Mouse (Mus musculus) neural tube, embryonic 10.5 days (tissue): ENCODE measurements around the gene Fhod1.

Experiments used
- DNase-seq: peaks from one replicate; pipeline ENCODE4 v3.0.0-alpha.2; 2017; ENCODE audit warnings: low spot score; ENCODE audit errors: extremely low spot score

Gene Fhod1

DNA sequence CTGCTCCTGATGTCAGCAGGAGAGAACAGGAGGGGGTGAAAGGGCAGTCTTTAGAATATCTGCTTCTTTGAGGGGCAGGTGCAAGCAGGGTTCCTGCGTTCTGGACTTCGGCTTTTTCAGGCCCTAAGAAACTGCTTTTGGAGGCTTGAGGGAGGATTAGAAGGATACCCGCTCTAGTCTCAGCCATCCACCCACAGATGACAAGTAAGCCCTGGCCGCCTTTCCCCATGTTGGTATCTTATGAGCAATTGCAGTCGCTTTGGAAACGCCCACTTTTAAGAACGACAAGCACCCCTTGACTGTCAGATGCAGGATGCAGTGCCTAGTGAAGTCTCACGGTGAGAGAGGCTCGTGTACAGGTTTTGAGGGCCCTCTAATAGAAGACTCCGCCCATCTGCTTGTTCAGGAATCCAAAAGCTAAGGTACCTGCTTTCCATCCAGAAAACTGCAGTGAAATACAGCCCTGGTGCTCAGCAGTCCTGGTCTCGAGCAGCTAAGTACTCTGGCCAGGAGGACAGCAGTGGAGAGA lies 29.0 kb downstream of the Fhod1 start:
- DNase-seq, result no peak

DNA sequence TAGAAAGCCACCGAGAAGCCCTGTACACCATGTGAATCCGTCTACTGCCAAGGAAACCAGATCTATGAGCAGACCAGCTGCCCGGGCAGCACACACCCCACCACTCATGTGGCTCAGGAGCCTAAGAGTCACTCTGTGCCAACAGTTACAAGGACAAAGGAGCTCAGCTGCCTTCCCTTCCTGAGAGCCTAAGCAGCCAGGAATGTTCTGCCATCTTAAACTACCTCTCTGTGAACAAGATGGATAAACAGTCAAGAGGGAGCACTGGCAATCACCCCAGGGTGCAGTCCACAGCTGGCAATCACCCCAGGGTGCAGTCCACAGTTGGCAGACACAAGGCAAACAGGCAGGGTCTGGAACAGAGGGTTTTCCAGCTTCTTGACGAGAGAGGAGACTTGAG lies 29.8 kb downstream of the Fhod1 start:
- DNase-seq, result no peak

DNA sequence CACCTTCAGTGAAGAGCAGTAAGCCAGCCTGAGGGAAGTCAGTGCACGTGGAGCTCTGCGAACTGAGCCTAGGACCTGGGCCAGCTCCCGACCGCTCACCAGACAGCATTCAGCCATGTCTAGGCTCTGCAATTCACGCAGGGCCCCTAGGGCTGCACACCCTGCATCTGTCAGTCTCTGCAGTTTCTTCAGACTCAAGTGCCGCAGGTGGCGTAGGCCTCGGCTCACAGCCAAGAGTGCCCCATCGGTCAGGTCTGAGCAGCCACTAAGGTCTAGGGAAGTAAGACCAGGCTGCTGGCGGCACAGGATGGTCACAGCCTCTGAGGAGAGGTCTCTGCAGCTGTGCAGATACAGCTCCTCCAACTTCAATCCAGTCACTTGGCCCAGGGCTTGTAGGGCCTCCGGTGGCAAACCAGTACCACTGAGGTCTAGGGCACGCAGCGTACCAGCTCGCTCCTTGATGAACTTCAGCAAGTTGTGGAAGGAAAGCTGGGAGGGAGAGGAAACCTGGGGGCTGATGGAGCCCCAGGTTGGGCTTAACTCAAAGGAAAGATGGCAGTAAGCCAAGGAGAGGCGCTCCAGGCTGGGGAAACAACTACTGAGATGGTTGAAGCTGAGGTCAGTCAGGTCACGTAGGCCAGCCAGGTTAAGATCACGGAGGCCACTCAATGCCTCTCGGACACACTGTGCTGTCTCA lies 32.5 kb downstream of the Fhod1 start:
- no peak for DNase-seq

DNA sequence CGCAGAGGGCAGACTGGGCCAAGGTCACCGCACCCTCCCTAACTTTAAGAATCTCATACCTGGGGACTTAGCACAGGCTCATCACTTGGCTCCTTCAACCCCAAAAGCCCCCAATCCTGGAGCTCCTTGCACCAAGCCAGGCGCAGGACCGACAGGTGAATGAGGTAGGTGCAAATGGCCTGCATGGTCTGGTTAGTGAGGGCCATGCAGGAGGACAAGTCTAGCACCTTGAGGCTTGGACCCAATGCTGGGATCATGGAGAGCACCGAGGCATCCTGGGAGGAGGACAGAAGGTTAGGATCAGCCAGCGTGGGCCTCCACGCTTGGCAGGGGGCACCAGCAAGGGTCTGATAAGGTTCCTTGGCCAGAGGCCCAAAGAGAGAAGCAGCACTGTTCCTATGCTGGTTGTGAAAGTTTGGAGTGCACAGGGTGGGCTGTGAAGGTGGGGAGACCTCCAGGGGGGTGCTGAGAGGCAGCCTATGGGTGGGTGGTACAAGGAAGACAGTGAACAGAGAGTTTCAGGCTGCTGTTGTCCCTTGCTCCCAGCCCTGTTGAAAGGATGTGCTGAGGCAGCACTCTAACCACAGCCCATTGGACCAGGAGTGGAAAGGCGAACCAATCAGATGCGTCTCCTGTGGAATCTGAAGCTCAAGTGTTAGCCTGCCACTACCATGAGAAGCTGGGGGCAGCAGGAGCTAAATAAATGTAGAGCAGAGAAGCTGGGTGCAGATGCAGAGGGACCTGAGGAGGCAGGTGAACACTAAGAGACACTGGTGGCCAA lies 33.9 kb downstream of the Fhod1 start:
- no peak for DNase-seq

DNA sequence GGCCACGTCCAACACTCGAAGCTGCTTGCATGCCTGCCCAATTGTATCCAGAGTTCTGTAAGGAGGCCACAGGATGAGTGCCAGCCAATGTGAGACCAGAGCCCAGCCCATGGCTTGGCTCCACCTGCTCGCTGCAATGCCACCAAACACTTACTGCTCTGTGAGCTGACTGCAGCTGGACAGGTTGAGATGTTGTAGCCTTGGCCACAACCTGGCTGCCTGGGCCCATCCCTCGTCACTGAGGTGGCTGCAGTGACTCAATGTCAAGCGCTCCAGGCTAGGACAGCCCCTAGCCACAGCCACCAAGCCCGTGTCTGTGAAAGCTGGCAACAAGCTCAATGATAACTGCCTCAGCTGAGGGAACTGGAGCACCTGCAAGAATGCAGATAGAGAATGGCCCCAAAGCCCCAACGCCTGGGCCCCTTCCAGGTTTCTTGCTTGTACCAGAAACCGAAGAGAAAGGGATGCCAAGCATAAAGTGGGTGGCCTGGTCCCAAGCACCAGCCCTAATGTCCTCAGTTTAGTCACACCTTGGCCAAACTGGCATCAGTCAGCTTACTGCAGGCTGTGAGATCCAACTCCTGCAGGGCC lies 34.8 kb downstream of the Fhod1 start:
- no peak for DNase-seq

DNA sequence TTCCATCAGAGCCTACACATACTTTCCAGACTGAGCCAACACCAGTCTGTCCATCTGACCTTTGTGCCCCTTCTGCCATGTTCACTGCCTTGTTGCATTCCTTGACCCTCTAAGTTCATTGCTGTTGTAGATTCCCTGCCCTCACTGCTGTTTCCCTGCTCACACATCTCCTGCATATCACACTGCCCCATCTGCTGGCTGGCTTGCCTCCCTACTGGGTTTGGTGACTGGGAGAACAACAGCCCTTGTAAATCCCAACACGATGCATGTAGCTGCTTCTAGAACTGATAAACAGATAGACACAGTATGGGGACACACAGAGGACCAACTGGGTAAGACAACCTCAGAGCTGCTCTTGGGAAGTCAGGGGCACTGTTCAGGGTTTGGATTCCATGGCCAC lies 36.0 kb downstream of the Fhod1 start:
- DNase-seq, result no peak

DNA sequence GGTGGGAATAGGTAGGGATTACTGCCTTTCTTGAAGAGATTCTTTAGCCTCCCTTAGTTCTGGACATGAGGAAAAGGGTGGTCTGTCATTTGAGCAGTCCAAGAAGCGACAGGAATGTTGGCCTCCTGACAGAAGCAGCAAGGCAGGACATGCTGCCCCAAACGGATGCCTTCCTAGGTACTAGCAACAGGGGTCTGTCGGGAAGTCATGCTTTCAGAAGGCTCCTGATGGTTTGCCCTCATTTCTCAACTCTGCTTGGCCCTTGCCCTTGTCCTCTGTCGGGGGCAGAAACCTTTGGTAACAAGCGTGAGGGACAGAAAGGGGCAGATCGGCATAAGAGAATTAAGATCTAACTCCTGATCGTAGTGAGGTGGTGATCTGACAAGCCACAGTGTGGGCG lies 37.6 kb downstream of the Fhod1 start:
- DNase-seq, result no peak

DNA sequence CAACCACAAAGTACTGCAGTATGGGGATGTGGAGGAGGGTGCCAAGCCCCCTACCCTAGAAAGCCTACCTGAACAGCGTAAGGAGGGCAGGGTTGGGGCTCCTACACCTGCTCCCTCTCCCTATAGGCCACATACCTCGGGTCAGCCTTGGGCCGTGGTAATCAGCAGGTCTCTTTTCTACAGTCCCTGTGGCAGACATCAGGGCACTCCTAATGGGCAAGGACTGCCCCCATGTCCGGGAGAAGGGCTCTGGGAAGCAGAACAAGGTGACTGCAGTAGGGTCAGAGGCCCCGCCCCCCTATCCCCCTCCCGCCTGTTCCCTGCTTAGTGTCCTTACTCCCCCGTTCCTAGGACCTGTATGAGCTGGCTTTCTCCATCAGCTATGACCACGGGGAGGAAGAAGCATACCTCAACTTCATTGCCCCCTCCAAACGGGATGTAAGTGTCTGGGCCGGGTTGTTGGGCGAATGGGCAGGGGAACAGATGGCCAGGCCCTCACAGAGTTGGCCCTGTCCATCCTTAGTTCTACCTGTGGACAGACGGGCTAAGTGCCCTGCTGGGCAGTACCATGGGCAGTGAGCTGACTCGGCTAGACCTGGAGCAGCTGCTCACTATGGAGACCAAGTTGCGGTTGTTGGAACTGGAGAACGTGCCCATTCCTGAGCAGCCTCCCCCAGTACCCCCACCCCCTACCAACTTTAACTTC lies 38.5 kb downstream of the Fhod1 start:
- DNase-seq, result no peak

DNA sequence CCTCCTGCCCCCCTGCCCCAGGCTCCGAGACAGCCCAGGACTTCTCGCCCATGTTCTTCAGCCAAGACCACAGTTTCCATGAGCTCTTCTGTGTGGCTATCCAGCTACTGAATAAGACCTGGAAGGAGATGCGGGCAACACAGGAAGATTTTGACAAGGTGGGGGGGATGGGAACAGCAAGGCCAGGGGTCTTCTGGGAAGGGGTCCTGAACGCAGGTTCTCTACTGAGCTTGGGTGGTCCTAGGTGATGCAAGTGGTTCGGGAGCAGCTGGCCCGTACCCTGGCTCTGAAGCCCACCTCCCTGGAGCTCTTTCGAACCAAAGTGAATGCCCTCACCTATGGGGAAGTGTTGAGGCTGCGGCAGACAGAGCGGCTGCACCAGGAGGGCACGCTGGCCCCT lies 39.3 kb downstream of the Fhod1 start:
- no peak for DNase-seq

DNA sequence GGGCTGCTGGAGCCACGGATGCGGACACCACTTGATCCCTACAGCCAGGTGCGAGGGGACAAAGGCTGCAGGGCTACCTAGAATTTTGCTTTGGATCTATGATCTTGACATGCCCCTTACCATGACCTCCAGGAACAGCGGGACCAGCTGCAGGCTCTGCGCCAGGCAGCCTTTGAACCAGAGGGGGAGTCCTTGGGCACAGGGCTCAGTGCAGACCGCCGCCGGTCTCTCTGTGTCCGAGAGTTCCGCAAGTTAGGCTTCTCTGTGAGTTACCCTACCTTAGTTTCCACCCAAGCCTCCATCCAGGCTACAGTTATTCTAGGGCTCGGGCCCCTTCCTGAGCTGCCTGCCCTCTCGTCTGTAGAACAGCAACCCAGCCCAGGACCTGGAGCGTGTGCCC lies 40.1 kb downstream of the Fhod1 start:
- no peak for DNase-seq

DNA sequence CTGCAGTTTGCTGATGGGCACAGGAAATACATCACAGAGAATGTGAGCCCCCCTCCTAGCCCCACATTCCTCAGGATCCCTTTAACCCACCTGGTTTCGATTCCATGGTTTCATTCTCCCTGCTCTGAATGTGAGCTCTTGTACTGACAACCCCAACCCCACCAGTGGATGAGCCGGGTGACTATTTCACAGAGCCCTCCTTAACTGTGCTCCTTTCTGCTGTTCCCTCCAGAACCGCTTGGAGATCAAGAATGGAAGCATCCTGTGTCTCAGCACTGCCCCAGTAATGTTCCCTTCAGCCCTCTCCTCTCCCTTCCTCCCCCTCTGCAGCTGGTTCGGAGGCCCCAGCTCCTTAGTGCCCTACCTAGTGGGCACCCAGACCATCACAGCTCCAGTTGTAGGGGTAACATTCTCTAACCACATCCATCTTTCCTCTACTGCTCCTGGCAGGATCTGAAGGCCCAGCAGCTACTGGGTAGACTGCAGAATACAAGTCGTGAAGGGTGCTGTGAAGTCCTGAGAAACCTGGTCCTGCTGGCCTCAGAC lies 41.5 kb downstream of the Fhod1 start:
- no peak for DNase-seq

DNA sequence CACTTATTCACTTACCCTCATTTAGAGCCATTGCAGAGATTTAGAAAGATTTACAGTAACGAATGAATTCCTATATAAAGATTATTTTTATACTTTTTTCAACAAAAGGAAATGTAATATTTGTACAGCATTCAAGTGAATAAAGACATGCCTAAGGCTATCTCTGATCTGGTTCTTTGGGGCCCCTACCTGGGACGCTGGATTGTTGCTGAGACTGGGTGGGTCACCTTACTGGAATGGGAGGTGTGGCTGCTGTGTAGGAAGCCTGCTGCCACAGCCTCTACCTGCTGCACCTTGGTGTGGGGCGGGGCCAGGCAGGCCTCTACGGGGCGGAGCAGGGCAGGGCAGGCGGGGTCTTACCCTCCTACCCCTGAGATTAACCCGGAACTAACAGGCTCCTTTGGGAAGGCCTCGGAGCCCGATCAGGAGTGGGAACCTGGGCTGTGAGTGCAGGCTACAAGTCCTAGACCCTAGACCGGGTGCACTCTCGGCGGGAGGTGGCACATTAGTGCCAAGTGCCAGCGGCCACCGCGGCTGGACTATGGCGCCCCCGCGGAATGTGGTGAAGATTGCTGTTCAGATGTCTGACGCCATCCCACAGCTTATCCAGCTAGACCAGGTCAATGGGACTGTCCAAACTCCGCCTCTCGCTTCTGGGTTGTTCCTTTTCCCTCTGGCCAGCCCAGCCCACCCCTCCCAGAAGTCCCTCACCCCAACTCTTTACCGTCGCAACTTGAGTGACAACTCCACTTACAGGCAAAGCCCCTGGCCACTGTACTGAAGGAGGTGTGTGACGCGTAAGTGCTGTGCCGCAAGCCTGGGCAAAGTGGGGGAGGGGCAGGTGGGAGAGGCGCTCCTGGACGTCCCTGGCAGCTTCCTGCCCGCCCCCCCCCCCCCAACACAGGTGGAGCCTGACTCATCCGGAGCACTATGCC lies 42.3 kb downstream of the Fhod1 start, which contains the start of gene Elmo3:
Elmo3 (plus strand) TSS at position 391 of the 935 bp plus-strand sequence.
- peak; percentile 49 for DNase-seq

DNA sequence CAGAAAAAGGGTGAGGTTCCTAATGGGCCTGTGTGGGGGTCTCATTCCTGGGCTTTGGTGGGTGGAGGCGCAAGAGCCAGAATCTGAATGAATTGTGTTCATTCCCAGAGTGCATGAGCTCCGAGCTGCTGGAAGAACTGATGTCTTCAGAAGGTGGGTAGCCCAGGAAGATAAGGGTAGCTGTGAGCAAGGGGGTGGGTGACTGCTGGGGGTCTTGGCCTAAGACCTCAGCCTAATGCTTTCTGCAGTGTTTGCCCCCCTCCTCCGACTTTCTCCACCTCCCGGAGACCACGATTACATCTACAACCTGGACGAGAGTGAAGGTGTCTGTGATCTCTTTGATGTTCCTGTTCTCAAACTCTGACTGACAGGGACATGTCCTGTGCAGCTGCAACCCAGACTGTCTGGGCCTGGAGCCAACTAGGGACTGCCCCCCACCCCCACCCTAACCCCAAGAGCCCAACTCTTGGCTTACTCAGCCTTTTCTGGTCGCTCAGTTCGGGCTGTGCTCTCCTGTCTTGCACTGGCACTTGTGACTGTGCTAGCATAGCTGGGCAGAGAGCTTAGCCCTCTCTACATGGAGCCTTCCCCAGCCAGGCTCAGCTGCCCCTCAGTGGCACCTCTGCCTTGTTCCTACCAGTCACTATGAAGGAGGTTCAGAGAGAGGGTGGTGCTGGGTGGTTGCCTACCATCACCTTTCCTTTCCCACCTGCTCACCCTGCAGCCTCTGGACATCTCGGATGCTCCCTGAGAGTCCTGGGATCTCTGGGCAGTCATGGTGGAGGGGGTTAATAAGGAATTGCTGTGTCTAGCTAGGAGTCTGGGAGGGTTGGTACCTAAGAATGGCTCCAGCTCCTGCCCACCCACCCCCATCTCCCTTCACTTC lies 43.2 kb downstream of the Fhod1 start:
- no peak for DNase-seq

DNA sequence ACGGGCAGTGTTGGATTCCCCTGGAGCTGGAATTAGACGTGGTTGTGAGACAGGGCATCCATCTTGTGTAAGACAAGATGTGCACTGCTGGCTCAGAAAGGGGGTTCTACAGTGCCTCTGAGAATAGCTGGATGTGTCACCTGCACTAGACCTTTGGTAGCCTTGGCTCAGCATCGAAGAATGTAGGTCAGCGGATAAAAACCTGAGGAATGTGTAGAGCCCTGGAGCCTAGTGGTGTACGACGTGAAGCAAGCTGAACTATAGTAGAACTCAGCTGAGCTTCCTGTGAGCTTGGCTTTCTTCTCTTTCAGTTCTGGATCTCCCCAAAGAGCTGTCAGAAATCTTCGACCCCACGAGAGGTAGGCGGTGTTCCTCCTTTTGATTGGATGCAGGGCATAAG lies 43.9 kb downstream of the Fhod1 start:
- no peak for DNase-seq

DNA sequence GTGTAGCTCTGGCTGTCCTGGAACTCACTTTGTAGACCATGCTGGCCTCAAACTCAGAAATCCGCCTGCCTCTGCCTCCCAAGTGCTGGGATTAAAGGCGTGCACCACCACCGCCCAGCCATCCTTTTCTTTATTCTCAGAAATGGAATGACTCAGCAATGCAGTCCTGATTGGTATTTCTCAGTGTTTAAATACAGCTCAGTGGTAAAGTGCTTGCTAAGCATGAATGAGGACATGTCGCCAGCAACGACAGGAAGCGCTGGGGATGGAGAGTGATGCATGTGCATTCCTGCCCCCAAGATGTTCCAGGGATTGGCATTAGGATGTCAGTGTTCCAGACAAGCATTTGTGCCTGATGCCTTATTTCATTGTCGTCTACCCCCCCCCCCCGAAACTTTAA lies 44.4 kb downstream of the Fhod1 start:
- no peak for DNase-seq

DNA sequence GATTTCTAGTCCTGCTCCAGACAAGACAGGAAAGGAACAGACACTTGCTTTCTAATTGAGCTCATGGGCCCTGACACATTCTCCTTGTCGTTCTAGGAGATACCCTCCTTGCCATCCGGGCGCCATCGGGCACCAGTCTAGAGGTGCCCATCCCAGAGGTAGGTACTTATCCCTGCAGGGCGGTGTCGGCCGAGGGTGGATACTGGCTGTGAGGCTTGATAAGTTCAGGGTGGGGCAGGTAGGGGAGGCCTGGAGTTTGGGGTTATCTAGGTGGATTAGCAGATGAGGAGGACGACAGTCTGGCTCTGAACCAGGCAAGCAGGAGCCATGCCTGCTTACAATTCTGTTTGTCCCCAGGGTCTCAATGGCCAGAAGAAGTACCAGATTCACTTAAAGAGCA lies 47.8 kb downstream of the Fhod1 start:
- no peak for DNase-seq

DNA sequence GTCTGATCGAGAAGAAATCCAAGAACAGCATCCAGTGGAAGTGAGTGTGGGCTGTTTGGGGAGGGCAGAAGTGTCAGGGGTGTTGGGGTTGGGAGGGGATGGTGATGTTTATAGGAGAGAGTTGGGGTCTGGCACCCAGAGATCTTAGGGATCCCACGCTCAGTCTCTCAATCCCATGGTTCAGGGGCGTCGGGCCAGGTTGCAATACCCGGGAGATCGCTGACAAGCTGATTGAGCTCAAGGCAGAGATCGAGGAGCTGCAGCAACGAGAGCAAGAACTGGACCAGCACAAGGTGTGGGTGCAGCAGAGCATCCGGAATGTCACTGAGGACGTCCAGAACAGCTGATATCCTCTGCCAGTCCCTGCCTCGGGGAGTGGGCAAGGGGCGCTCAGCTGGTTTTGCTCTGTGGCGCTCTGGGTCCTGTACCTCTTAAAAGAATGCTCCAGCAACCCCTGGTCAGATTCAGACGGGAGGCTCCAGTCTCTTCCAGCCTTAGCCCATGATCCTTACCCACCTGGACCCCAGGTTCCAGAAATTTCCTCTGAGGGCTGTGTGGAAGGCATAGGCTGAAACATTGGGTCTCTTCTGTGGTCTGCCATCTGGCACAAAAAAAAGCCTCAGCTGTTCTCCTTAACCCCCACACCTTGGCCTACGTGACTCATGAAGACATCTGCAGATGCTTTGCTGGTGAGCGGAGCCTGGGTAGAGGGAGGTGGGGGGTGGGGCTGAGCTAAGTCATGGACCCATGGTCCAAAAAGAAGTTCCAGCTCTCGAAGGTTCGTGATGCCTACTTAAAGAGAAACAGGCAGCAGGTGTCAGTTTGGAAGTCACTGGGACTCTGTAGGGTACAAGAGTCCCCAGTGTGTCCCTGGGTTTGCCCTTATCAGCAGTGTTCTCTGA lies 49.2 kb downstream of the Fhod1 start:
- DNase-seq, result no peak

DNA sequence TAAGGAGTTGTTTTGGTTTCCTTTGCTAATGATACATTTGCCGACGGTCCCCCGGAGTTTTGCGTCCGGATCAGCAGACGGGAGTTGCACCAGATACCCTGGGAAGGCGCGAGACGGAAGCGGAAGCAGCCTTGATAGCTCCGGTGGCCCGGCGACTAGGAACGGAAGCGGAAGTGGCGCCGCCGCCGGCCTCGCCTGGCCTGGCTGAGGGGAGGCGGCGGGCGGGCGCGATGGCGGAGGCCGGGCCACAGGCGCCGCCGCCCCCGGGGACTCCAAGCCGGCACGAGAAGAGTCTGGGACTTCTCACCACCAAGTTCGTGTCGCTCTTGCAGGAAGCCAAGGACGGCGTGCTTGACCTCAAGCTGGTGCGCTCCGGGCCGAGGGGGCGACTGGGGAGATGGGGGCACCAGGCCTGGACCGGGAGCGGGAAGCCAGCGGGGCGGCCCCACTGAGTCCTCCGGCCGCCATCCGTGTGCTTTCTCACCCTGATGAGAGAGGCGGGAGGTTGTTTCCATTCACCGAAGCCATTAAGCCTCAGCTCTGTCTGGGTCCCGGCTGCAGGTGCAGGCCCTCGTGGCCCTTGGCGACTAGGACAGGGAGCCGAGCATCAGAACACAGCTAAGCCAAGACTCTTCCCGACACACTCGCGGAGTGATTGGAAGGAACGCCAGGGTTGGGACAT lies 50.1 kb downstream of the Fhod1 start, which contains the start of gene E2f4:
E2f4 (plus strand) TSS at position 153 of the 682 bp plus-strand sequence.
- DNase-seq, result peak; percentile 93
